Mouse (Mus musculus) stomach, embryonic 16.5 days (tissue): Measurements from ENCODE around the gene Slc39a1. TPM values are rescaled to one million over a fixed set of nuclear protein-coding genes. Genes with fewer than 3 reads are reported as not detected.
A peak's percentile ranks its signal among the peaks of the same experiment; 100 is the strongest.
"Not testable (repeated sequence)": the region's sequence is repeated elsewhere in the genome, so short reads cannot be mapped to it uniquely, and the experiment has no call there.

ENCODE experiments used
- ATAC-seq: fragments of 200-750 bp; cut with Nextera tagmentation; 2 replicates; pipeline ENCODE4 v1.8.0; 2017; ENCODE audit warnings: moderate number of reproducible peaks, moderate TSS enrichment; ENCODE audit not compliant: insufficient read depth, low FRiP score
- H3K27ac ChIP-seq: fragments of 300-500 bp; sonication (generic); 2 replicates; pipeline ENCODE4 v1.5.1; 2014; ENCODE audit warnings: low read length
- H3K27me3 ChIP-seq: fragments of 300-500 bp; sonication (generic); 2 replicates; pipeline ENCODE4 v1.6.1; 2014; ENCODE audit warnings: low read length, control low read depth, mixed read lengths; ENCODE audit not compliant: control insufficient read depth, insufficient read depth
- H3K36me3 ChIP-seq: fragments of 300-500 bp; sonication (generic); 2 replicates; pipeline ENCODE4 v1.6.1; 2014; ENCODE audit warnings: low read length; ENCODE audit not compliant: control insufficient read depth, insufficient read depth
- H3K4me1 ChIP-seq: fragments of 300-500 bp; sonication (generic); 2 replicates; pipeline ENCODE4 v1.6.1; 2014; ENCODE audit warnings: low read length, control low read depth, mixed read lengths; ENCODE audit not compliant: control insufficient read depth, insufficient read depth
- H3K4me2 ChIP-seq: fragments of 300-500 bp; sonication (generic); 2 replicates; pipeline ENCODE4 v1.6.1; 2014; ENCODE audit warnings: low read depth, low read length, mixed read lengths
- H3K4me3 ChIP-seq: fragments of 300-500 bp; sonication (generic); replicated peaks from 2 replicates; pipeline ENCODE4 v1.5.1; 2014; ENCODE audit warnings: mild to moderate bottlenecking, low read length
- H3K9ac ChIP-seq: fragments of 300-500 bp; sonication (generic); 2 replicates; pipeline ENCODE4 v1.6.1; 2014; ENCODE audit warnings: low read length
- H3K9me3 ChIP-seq: fragments of 300-500 bp; sonication (generic); replicated peaks from 2 replicates; pipeline ENCODE4 v1.6.1; 2016; ENCODE audit warnings: low read length, control low read depth; ENCODE audit not compliant: control insufficient read depth
- WGBS: fragments of 180-500 bp; shearing (Covaris S2); extraction: QIAGEN DNeasy Blood & Tissue Kit; methylation state at CpG from one replicate; pipeline ENCODE4 v1.1.7; 2014; 5-methylcytosine and 5-hydroxymethylcytosine counted together
- polyA plus RNA-seq: library from polyadenylated mRNA; unstranded; fragments of >200 nt; fragmentation: Nextera tagmentation; extraction: Ambion mirVana; gene quantifications from 2 replicates; pipeline ENCODE4 v1.2.1, GENCODE M21; 2015

The Slc39a1 gene
- polyA plus RNA-seq, 1 experiment from 2014 or later = 101 TPM

GRCm38 (mm10) chr3:90250791-90251190, 2.8 kb downstream of the Slc39a1 start:
- Histone ChIP-seq H3K4me1 (peaks cover 19% of the 10 kb centered on the region), H3K9me3 (no peaks in the 10 kb centered on the region), H3K4me2 (no peak overlapping the region), H3K36me3 (peaks cover 14% of the 10 kb centered on the region), H3K27me3 (no peaks in the 10 kb centered on the region), H3K4me3 (no peak overlapping the region), H3K27ac (no peak overlapping the region), H3K9ac (no peak overlapping the region)
- ATAC-seq = no peak
- WGBS = 84% methylated on average over 6 of the region's 6 CpGs

GRCm38 (mm10) chr3:90251731-90252226, 3.8 kb downstream of the Slc39a1 start:
- Histone ChIP-seq H3K4me1 (peaks cover 14% of the 10 kb centered on the region), H3K36me3 (peaks cover 14% of the 10 kb centered on the region)
- H3K4me2 ChIP-seq, H3K27ac ChIP-seq, H3K4me3 ChIP-seq, H3K9ac ChIP-seq, H3K27me3 ChIP-seq, H3K9me3 ChIP-seq, ATAC-seq: not testable (repeated sequence)
- WGBS = 89% methylated on average over 9 of the region's 12 CpGs

GRCm38 (mm10) chr3:90252659-90253058, 4.7 kb downstream of the Slc39a1 start:
- H3K9me3 ChIP-seq, H3K4me2 ChIP-seq, H3K27me3 ChIP-seq, H3K27ac ChIP-seq, H3K4me3 ChIP-seq, ATAC-seq, H3K9ac ChIP-seq: not testable (repeated sequence)
- Histone ChIP-seq H3K4me1 (peaks cover 14% of the 10 kb centered on the region), H3K36me3 (peaks cover 14% of the 10 kb centered on the region)
- 85% methylated on average over 2 of the region's 2 CpGs for WGBS

GRCm38 (mm10) chr3:90253174-90253573, 5.2 kb downstream of the Slc39a1 start:
- not testable (repeated sequence) for H3K9me3 ChIP-seq, H3K9ac ChIP-seq, H3K27ac ChIP-seq, H3K4me3 ChIP-seq, ATAC-seq, H3K27me3 ChIP-seq
- peak overlapping the region; percentile 82; the same call in 1 of the 2 replicates for H3K4me2 ChIP-seq
- WGBS = 92% methylated on average over 1 of the region's 1 CpGs
- peaks cover 14% of the 10 kb centered on the region for H3K4me1 ChIP-seq
- H3K36me3 ChIP-seq = peaks cover 14% of the 10 kb centered on the region

- Histone ChIP-seq H3K4me1 (peaks cover 12% of the 10 kb centered on the region), H3K4me3 (peak within 1 kb of the TSS; percentile 95), H3K9ac (peak within 1 kb of the TSS; percentile 95), H3K27me3 (no peaks in the 10 kb centered on the region), H3K36me3 (peaks cover 14% of the 10 kb centered on the region), H3K27ac (peak within 1 kb of the TSS; percentile 89), H3K4me2 (peak within 1 kb of the TSS; percentile 82), H3K9me3 (no peaks in the 10 kb centered on the region)
- peak; percentile 98 for ATAC-seq
- 2% methylated on average over 40 of the region's 40 CpGs for WGBS
These were observed 5.9 kb downstream of the Slc39a1 start, which contains the start of gene Crtc2 for GRCm38 (mm10) chr3:90253653-90254418. Crtc2 (plus strand) TSS chr3:90254163.

GRCm38 (mm10) chr3:90254419-90255193, 6.6 kb downstream of the Slc39a1 start:
- Histone ChIP-seq H3K4me3 (peak overlapping the region; percentile 95), H3K27ac (peak overlapping the region; percentile 89), H3K4me1 (peaks cover 6% of the 10 kb centered on the region), H3K9ac (peak overlapping the region; percentile 95), H3K36me3 (peaks cover 14% of the 10 kb centered on the region), H3K27me3 (no peaks in the 10 kb centered on the region), H3K9me3 (no peaks in the 10 kb centered on the region), H3K4me2 (peak overlapping the region; percentile 82)
- WGBS = under 1% methylated on average over 41 of the region's 41 CpGs
- ATAC-seq = peak; percentile 61

- Histone ChIP-seq H3K9ac (peak overlapping the region; percentile 95), H3K4me1 (peaks cover 6% of the 10 kb centered on the region), H3K27ac (0 out of 2 replicates have a peak overlapping the region, but pooled peaks have one; percentile 89), H3K9me3 (no peaks in the 10 kb centered on the region), H3K36me3 (peaks cover 19% of the 10 kb centered on the region; the same call in 1 of the 2 replicates), H3K4me2 (peak overlapping the region; percentile 82), H3K27me3 (no peaks in the 10 kb centered on the region), H3K4me3 (peak overlapping the region; percentile 95)
- ATAC-seq = no peak
- 15% methylated on average over 2 of the region's 2 CpGs for WGBS
These were observed 7.2 kb downstream of the Slc39a1 start for GRCm38 (mm10) chr3:90255194-90255565.

GRCm38 (mm10) chr3:90255784-90256353, 7.9 kb downstream of the Slc39a1 start:
- H3K27me3 ChIP-seq = no peaks in the 10 kb centered on the region
- H3K4me2 ChIP-seq = no peak overlapping the region; the same call in 1 of the 2 replicates
- H3K27ac ChIP-seq = no peak overlapping the region
- peaks cover 19% of the 10 kb centered on the region; the same call in 1 of the 2 replicates for H3K36me3 ChIP-seq
- H3K9me3 ChIP-seq = no peaks in the 10 kb centered on the region
- 94% methylated on average over 14 of the region's 14 CpGs for WGBS
- peaks cover 6% of the 10 kb centered on the region for H3K4me1 ChIP-seq
- no peak for ATAC-seq
- no peak overlapping the region for H3K9ac ChIP-seq
- H3K4me3 ChIP-seq = no peak overlapping the region
